Mouse (Mus musculus): ENCODE measurements around the gene Gpr61. TPM values are rescaled to one million over a fixed set of nuclear protein-coding genes. Genes with fewer than 3 reads are reported as not detected.

Gene Gpr61
- polyA plus RNA-seq, 1 experiment from 2014 or later, result 1.1 TPM

DNA sequence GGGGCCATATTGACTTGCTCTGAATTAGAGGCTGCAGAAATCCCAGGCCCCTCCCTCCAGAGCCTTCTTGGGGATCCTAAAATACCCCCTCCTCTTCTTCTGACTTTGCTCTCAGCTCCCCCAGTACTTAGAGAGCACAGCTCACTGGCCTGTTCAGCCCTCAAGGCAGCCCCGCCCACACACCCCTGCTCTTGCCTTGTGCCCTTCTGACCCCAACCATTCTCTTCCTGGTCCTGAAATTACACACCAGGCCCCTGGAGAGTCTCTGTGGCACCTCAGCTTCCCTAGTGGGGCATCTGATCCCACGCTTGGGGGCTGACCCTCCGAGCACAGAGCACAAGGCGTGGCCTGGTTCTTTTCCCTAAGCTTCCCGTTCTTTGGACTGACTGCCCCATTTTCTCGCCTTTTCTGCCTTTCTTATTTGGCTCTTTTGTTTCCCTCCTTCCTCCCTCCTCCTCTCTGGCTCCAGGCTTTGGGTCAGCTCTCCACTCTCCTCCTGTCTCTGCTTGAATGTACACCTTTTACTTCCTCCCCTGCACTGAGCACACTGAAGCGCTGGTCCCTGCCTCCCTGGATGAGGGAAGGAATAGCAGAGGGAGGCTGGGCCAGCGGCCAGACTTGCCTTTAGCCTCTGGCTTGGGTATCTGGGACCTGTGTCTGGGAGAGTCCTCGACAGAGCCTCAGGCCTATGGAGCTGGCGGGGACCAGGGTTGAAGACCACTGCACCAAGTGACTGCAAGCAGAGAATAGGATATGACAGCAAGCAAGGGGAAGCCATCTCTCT is 11.0 kb upstream of the Gpr61 start:
- H3K9ac ChIP-seq (ENCODE audit: low read length), result peak overlapping the region; percentile 18; the same call in 1 of the 2 replicates
- H3K27me3 ChIP-seq (ENCODE audit: control insufficient read depth, insufficient read depth, low read length), result no peaks in the 10 kb centered on the region
- no peaks in the 10 kb centered on the region for H3K36me3 ChIP-seq (ENCODE audit: control insufficient read depth, insufficient read depth, low read length)
- WGBS, result 20% methylated on average over 10 of the region's 10 CpGs
- ATAC-seq (ENCODE audit: insufficient read depth, low FRiP score, low TSS enrichment) (peak; percentile 17), DNase-seq (ENCODE audit: low spot score) (no peak)
- peak overlapping the region; percentile 82 for H3K27ac ChIP-seq (ENCODE audit: low read depth, low read length)
- H3K4me3 ChIP-seq (ENCODE audit: low read depth, low read length), result no peak overlapping the region
- peaks cover 25% of the 10 kb centered on the region for H3K4me1 ChIP-seq (ENCODE audit: control insufficient read depth, insufficient read depth, low read length)
- no peaks in the 10 kb centered on the region for H3K9me3 ChIP-seq (ENCODE audit: control insufficient read depth, low read length)
- no peak overlapping the region for H3K4me2 ChIP-seq (ENCODE audit: low read depth)

GRCm38 (mm10) chr3:108164807-108165206 is 10.1 kb upstream of the Gpr61 start:
- Histone ChIP-seq H3K4me3 (ENCODE audit: low read depth, low read length) (no peak overlapping the region), H3K4me2 (ENCODE audit: low read depth) (no peak overlapping the region), H3K9ac (ENCODE audit: low read length) (no peak overlapping the region), H3K27ac (ENCODE audit: low read depth, low read length) (0 out of 2 replicates have a peak overlapping the region, but pooled peaks have one; percentile 82), H3K27me3 (ENCODE audit: control insufficient read depth, insufficient read depth, low read length) (no peaks in the 10 kb centered on the region), H3K9me3 (ENCODE audit: control insufficient read depth, low read length) (no peaks in the 10 kb centered on the region), H3K4me1 (ENCODE audit: control insufficient read depth, insufficient read depth, low read length) (peaks cover 25% of the 10 kb centered on the region), H3K36me3 (ENCODE audit: control insufficient read depth, insufficient read depth, low read length) (no peaks in the 10 kb centered on the region)
- ATAC-seq (ENCODE audit: insufficient read depth, low FRiP score, low TSS enrichment) (peak; percentile 49; the same call in 1 of the 2 replicates), DNase-seq (ENCODE audit: low spot score) (peak; percentile 88)
- 29% methylated on average over 9 of the region's 9 CpGs for WGBS

GRCm38 (mm10) chr3:108164091-108164490 is 9.4 kb upstream of the Gpr61 start:
- 69% methylated on average over 5 of the region's 5 CpGs for WGBS
- DNase-seq (ENCODE audit: low spot score) (no peak), ATAC-seq (ENCODE audit: insufficient read depth, low FRiP score, low TSS enrichment) (no peak)
- no peaks in the 10 kb centered on the region for H3K9me3 ChIP-seq (ENCODE audit: control insufficient read depth, low read length)
- peaks cover 21% of the 10 kb centered on the region for H3K4me1 ChIP-seq (ENCODE audit: control insufficient read depth, insufficient read depth, low read length)
- H3K4me2 ChIP-seq (ENCODE audit: low read depth), result no peak overlapping the region
- no peak overlapping the region for H3K4me3 ChIP-seq (ENCODE audit: low read depth, low read length)
- no peaks in the 10 kb centered on the region for H3K36me3 ChIP-seq (ENCODE audit: control insufficient read depth, insufficient read depth, low read length)
- no peaks in the 10 kb centered on the region for H3K27me3 ChIP-seq (ENCODE audit: control insufficient read depth, insufficient read depth, low read length)
- no peak overlapping the region for H3K9ac ChIP-seq (ENCODE audit: low read length)
- no peak overlapping the region for H3K27ac ChIP-seq (ENCODE audit: low read depth, low read length)

GRCm38 (mm10) chr3:108158383-108159037 is 3.8 kb upstream of the Gpr61 start:
- Histone ChIP-seq H3K4me1 (ENCODE audit: control insufficient read depth, insufficient read depth, low read length) (no peaks in the 10 kb centered on the region), H3K27me3 (ENCODE audit: control insufficient read depth, insufficient read depth, low read length) (no peaks in the 10 kb centered on the region), H3K9me3 (ENCODE audit: control insufficient read depth, low read length) (no peaks in the 10 kb centered on the region), H3K27ac (ENCODE audit: low read depth, low read length) (no peak overlapping the region), H3K4me2 (ENCODE audit: low read depth) (no peak overlapping the region), H3K4me3 (ENCODE audit: low read depth, low read length) (no peak overlapping the region), H3K36me3 (ENCODE audit: control insufficient read depth, insufficient read depth, low read length) (no peaks in the 10 kb centered on the region), H3K9ac (ENCODE audit: low read length) (0 out of 2 replicates have a peak overlapping the region, but pooled peaks have one; percentile 15)
- 65% methylated on average over 9 of the region's 9 CpGs for WGBS
- DNase-seq (ENCODE audit: low spot score), result no peak
- peak; percentile 53 for ATAC-seq (ENCODE audit: insufficient read depth, low FRiP score, low TSS enrichment)

DNA sequence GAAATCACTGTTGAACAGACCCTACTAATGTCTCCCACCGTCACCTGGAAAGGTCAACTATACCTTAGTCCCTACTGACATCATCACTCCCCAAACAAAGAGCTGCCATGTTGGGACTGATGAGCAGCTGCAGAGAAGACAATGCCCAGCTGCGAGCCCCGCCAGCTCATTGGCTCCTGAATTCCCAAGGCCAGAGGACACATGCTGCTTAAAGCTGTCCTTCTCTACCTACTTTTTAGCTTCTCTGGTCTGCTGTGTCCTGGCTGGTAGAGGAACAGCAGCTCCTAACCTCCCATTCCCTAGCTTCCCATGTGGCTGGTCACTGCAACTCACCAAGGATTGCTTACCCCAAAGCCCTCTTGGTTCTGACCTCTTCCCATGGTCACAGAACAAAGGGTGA is 2.4 kb downstream of the Gpr61 start:
- Histone ChIP-seq H3K4me3 (ENCODE audit: low read depth, low read length) (no peak overlapping the region), H3K36me3 (ENCODE audit: control insufficient read depth, insufficient read depth, low read length) (no peaks in the 10 kb centered on the region), H3K27ac (ENCODE audit: low read depth, low read length) (no peak overlapping the region), H3K4me2 (ENCODE audit: low read depth) (no peak overlapping the region), H3K9me3 (ENCODE audit: control insufficient read depth, low read length) (no peaks in the 10 kb centered on the region), H3K4me1 (ENCODE audit: control insufficient read depth, insufficient read depth, low read length) (no peaks in the 10 kb centered on the region), H3K27me3 (ENCODE audit: control insufficient read depth, insufficient read depth, low read length) (no peaks in the 10 kb centered on the region), H3K9ac (ENCODE audit: low read length) (no peak overlapping the region)
- ATAC-seq (ENCODE audit: insufficient read depth, low FRiP score, low TSS enrichment) (no peak), DNase-seq (ENCODE audit: low spot score) (no peak)
- 87% methylated on average over 3 of the region's 3 CpGs for WGBS

- 70% methylated on average over 11 of the region's 11 CpGs for WGBS
- peak; percentile 42; the same call in 1 of the 2 replicates for ATAC-seq (ENCODE audit: insufficient read depth, low FRiP score, low TSS enrichment)
These were observed 7.1 kb downstream of the Gpr61 start for GRCm38 (mm10) chr3:108147386-108148235.

DNA sequence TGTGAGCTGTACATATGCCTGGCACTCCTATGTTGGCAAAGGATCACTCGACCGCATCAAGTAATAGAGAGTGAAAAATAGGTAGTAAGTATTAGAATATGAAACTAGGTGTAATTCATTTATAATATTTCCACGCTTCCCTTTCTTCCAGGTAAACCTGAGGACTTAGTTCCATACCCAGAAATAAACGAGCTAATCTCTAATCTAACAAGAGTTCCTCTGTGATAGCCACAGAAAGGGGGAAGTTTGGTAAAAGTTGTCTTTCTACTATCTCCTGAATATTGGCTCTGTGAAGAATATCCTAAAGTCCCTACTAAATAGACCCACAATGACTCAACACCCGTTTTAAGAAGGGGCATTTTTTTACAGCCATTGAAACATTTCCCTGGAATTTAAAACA is 8.0 kb downstream of the Gpr61 start:
- no peak overlapping the region for H3K27ac ChIP-seq (ENCODE audit: low read depth, low read length)
- H3K9ac ChIP-seq (ENCODE audit: low read length), result peak overlapping the region; percentile 92
- H3K9me3 ChIP-seq (ENCODE audit: control insufficient read depth, low read length), result no peaks in the 10 kb centered on the region
- peak overlapping the region; percentile 94 for H3K4me3 ChIP-seq (ENCODE audit: low read depth, low read length)
- no peak for DNase-seq (ENCODE audit: low spot score)
- peaks cover 7% of the 10 kb centered on the region for H3K4me1 ChIP-seq (ENCODE audit: control insufficient read depth, insufficient read depth, low read length)
- H3K4me2 ChIP-seq (ENCODE audit: low read depth), result peak overlapping the region; percentile 67
- 63% methylated on average over 5 of the region's 5 CpGs for WGBS
- H3K36me3 ChIP-seq (ENCODE audit: control insufficient read depth, insufficient read depth, low read length), result no peaks in the 10 kb centered on the region
- no peaks in the 10 kb centered on the region for H3K27me3 ChIP-seq (ENCODE audit: control insufficient read depth, insufficient read depth, low read length)
- ATAC-seq (ENCODE audit: insufficient read depth, low FRiP score, low TSS enrichment), result peak; percentile 1; the same call in 1 of the 2 replicates

More at GRCm38 (mm10) chr3:108147386-108148235, 7.1 kb downstream of the Gpr61 start:
- Histone ChIP-seq H3K27ac (ENCODE audit: low read depth, low read length) (no peak overlapping the region), H3K9me3 (ENCODE audit: control insufficient read depth, low read length) (no peaks in the 10 kb centered on the region), H3K36me3 (ENCODE audit: control insufficient read depth, insufficient read depth, low read length) (no peaks in the 10 kb centered on the region), H3K4me1 (ENCODE audit: control insufficient read depth, insufficient read depth, low read length) (peaks cover 7% of the 10 kb centered on the region), H3K9ac (ENCODE audit: low read length) (no peak overlapping the region), H3K4me3 (ENCODE audit: low read depth, low read length) (no peak overlapping the region), H3K4me2 (ENCODE audit: low read depth) (no peak overlapping the region), H3K27me3 (ENCODE audit: control insufficient read depth, insufficient read depth, low read length) (no peaks in the 10 kb centered on the region)
- peak; percentile 88 for DNase-seq (ENCODE audit: low spot score)
